Mouse (Mus musculus) heart, postnatal 25 days (tissue): Measurements from ENCODE around the gene Wdr5. TPM values are rescaled to one million over a fixed set of nuclear protein-coding genes. Genes with fewer than 3 reads are reported as not detected.
A peak's percentile ranks its signal among the peaks of the same experiment; 100 is the strongest.
"Not testable (repeated sequence)": the region's sequence is repeated elsewhere in the genome, so short reads cannot be mapped to it uniquely, and the experiment has no call there.

ENCODE experiments used
- DNase-seq: peaks from one replicate; pipeline ENCODE4 v3.0.0; 2022; ENCODE audit warnings: low spot score
- intact Hi-C: fragments of 180-260 bp; cut with DNase I; formaldehyde crosslinking; loops from one replicate; pipeline ENCODE4 v1.15.1; 2025
- total RNA-seq, 2 experiments: library from RNA; stranded (reverse); gene quantifications; 2 replicates each; pipeline ENCODE4 v1.2.3; 2021

Gene Wdr5
- total RNA-seq, 2 experiments from 2014 or later: 23.4 to 23.7 TPM

GRCm38 (mm10) chr2:27493971-27494370, 21.0 kb upstream of the Wdr5 start:
- DNase-seq: no peak
- intact Hi-C loops: no loop called here

DNA sequence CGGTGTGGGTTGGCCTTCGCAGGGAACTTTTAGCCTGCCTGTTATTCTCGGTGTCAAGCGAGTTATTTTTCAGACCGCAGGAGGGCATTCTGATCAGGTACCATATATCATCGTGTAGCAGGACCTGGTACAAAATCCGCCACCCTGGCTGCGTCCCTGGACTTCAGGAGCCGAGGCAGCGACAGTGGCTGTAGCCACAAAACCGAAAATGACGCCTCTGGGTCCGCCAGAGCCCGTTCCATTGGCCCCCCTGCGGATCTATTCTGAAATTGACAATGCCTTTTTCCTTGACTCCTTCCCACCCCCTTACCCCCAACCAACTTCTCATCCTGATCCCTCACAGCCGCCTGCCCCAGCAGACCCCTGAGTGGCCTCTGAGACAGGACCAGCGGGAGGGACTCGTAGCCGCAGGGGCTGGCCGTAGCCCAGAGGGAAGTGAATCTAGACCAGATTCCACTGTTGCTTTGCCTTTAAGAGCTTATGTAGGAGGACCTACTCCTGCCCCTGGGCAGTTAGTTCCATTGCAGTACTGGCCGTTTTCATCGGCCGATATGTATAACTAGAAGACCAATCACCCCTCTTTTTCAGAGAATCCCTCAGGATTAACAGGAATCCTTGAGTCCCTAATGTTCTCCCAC, 18.4 kb upstream of the Wdr5 start:
- no peak for DNase-seq
- intact Hi-C loops: no loop called here

DNA sequence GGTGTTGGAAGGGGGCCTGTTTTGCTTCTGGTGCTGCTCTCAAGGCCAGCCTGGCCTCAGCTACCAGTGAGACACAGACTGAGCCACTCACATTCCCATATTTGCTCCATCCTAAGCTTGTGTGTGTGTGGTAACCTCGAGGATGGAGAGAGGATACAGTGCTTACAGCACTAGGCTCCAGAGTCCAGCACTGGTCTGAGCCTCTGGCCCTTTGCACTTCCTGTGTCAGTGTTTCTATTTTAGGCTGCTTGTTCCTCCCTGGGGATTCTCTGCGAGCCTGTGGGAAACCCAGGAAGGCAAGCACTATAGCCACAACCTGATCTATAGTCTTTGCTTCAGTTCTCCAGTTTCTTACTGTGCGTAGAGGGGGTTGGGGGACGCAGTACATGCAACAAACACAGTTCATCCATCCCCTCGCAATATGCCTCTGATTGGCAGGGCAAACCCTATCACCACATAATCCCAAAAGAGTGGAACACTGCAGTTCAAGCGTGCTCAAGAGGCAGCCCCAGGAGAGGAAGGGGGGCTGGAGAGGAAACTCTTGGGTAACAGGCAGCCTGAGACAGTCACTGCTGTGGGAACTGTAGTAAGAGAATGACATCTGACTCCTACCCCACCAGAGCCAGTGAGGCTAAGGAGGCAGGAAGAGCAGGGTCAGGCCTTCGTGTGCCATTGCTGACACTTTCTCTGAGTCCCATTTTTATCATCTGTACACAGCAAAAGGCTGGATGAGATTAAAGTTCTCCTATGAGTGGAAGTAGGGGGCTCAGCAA, 10.7 kb upstream of the Wdr5 start:
- intact Hi-C loops: no loop called here
- peak; percentile 13 for DNase-seq

DNA sequence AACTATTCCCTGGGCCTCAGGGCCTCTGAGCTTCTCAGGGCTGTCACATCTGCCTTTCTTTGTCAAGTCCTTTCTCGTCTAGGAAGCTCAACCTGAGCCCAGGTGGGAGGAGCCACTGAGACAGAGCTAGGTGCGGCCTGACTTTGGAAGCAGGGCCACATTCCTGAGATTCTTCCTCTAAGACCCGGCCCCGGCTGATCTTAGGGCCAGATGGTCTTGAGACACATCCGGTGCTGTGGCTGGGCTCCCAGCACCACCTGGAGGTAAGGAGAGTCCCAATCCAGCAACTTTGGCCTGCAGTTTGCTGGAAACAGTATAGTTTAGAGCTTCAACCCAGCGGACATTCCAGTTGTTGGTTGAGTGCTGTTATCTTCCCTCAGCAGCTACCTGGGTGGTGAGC, 9.4 kb upstream of the Wdr5 start:
- DNase-seq: no peak
- intact Hi-C loops: no loop called here

GRCm38 (mm10) chr2:27506658-27507057, 8.3 kb upstream of the Wdr5 start:
- DNase-seq, intact Hi-C loops: not testable (repeated sequence)

DNA sequence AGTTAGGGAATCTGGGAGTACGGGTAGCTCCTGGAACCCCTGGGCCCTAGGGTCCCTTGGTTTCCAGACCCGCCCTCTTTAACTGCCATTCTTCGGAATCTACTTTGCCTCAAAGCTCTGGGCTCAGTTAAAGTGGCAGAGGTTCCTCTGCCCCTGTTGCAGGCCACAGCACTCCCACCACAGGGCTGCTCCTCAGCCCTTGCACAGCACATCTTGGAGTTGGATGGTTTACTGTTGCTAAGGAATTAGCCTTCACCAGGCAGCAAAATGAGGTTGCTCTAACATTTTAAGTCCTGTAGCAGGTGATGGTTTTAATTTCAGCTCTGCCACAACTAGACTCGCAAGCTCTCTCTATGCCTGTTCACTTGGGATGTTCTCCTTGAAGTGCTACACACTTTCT, 7.4 kb upstream of the Wdr5 start, which contains the start of gene Brd3:
Brd3 (minus strand) TSS at position 101 of the 400 bp plus-strand sequence.
- DNase-seq: no peak
- intact Hi-C loops: no loop called here

DNA sequence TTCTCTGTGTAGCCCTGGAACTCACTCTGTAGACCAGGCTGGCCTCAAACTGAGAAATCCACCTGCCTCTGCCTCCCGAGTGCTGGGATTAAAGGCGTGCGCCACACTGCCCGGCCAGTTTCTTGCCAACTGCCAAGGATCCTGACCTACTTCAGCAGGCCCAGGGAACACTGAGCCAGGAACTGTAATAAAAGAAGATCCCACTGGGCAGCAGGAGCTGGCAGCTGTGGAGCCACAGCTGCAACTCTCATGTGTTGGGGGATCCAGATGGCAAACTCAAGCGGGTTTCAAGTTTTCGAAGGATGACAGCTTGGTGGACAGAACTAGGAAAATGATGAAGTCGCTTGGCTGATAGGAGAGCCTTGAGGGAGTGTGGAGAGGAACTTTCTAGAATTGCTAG, 4.3 kb upstream of the Wdr5 start:
- intact Hi-C loops: loop anchor here (10.0 kb wide), 1 partner anchor 226 kb away; no protein-coding TSS in a partner anchor
- no peak for DNase-seq

DNA sequence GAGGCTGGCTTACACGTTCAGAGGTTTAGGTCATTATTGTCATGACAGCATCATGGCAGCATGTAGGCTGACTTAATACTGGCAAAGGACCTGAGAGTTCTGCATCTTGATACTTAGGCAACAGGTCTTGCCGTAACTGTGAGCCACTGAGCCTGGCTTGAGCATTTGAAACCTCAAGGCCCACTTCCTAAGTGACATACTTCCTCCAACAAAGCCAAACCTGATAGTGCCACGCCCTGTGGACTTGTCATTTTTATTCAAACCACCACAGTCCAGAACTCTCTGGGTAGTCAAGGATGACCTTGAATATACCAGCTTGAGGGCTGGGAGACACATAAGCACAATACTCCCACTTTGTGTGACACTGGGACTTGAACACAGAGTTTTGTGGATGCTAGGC, 2.0 kb upstream of the Wdr5 start:
- intact Hi-C loops: loop anchor here (10.0 kb wide), 1 partner anchor 228 kb away; no protein-coding TSS in a partner anchor
- DNase-seq: no peak

GRCm38 (mm10) chr2:27513861-27514260, 1.1 kb upstream of the Wdr5 start:
- DNase-seq: no peak
- intact Hi-C loops: loop anchor here (1.0 to 10.0 kb wide), 3 partner anchors 37 to 229 kb away; partner anchors contain the start of gene Brd3os

- DNase-seq: no peak
- intact Hi-C loops: loop anchor here (2.0 to 10.0 kb wide), 2 partner anchors 39 to 231 kb away; no protein-coding TSS in a partner anchor
Measured at GRCm38 (mm10) chr2:27515341-27516166, 597 bp downstream of the Wdr5 start.

- intact Hi-C loops: loop anchor here (10.0 kb wide), 1 partner anchor 231 kb away; no protein-coding TSS in a partner anchor
- DNase-seq: no peak
Measured at GRCm38 (mm10) chr2:27516289-27516688, 1.3 kb downstream of the Wdr5 start.

GRCm38 (mm10) chr2:27518283-27518682, 3.3 kb downstream of the Wdr5 start:
- no peak for DNase-seq
- intact Hi-C loops: loop anchor here (2.0 to 10.0 kb wide), 2 partner anchors 21 to 233 kb away; no protein-coding TSS in a partner anchor

GRCm38 (mm10) chr2:27538455-27539330, 23.7 kb downstream of the Wdr5 start:
- intact Hi-C loops: loop anchor here (2.0 kb wide), 1 partner anchor 20 kb away; no protein-coding TSS in a partner anchor
- not testable (repeated sequence) for DNase-seq

DNA sequence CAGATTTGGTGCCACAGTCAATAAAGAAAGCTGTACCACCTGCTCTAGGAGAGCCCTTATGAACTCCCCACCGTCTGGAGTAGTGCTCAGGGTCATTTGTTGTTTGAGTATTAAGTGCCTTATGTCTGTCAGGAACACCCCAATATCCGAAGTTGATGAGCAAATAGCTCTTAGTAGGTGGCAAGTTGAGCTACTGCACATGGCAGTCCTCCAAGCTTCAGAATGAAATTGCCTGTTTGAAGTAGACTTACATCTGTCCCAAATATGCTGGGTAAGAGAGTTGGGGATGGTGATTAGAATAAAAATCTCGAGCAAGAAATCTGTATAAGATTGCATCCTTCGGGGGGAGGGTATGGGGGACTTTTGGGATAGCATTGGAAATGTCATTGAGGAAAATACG, 24.4 kb downstream of the Wdr5 start:
- no peak for DNase-seq
- intact Hi-C loops: loop anchor here (2.0 kb wide), 1 partner anchor 21 kb away; no protein-coding TSS in a partner anchor

- intact Hi-C loops: loop anchor here (2.0 kb wide), 1 partner anchor 21 kb away; no protein-coding TSS in a partner anchor
- peak; percentile 99 for DNase-seq
Measured at GRCm38 (mm10) chr2:27539772-27540514, 25.0 kb downstream of the Wdr5 start.

GRCm38 (mm10) chr2:27540515-27540836, 25.5 kb downstream of the Wdr5 start:
- intact Hi-C loops: no loop called here
- no peak for DNase-seq

DNA sequence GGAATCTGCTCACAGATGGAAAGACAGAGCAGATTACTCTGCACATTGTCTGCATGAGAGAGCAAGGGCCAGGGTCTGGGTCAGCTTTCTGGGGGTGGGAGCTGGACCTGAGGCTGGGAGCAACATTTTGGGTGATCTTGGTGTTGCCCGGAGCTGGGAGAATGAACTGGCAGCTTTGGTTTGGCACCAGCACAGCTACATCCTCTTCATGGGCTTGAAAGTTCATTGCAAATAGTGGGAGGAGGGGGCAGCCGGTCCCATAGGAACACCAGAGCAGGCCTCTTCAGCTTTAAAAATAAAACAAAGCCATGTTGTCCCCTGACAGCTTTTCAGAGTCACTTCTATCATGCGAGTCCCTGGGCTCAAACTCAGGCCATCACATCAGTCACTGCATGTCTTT, 26.3 kb downstream of the Wdr5 start:
- intact Hi-C loops: no loop called here
- no peak for DNase-seq

DNA sequence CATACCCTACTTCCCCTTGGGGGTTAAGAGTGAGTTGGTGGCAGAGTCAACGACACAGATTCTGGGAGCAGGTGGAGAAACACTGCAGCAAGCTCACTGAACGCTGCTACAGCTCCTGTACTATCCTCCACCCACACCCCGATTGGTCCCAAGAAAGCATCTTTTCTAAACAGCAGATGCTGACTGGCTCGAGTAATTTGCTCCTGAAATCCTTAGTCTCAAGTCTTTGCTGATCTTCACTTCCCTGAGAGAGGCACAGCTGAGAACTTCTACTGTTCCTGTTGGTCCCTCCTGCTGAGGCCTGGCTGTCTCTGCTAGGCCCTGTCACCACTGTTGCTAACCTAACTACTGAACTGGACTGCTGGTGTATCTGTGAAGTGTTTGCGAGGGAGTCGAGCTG, 29.7 kb downstream of the Wdr5 start:
- intact Hi-C loops: no loop called here
- DNase-seq: no peak
